Comparison of ENCODE assay signal across 14 mouse cellular contexts in genomic region chr5:65287751-65288701, GRCm38 (mm10). TPM values are rescaled to one million over a fixed set of nuclear protein-coding genes. Genes with fewer than 3 reads are reported as not detected.
A peak's percentile ranks its signal among the peaks of the same experiment; 100 is the strongest.
DNase-seq lines count a peak whose midpoint lies in the region; ATAC-seq and TF ChIP-seq lines count a peak whose summit lies in the region.
"Had no signal": no experiment of that assay in that cellular context is flagged by ENCODE, and none has a peak within 500 bp of the region (broad histone marks: within the 10 kb centered on the region; RNA-seq: fewer than 3 reads in every experiment).

No protein-coding gene starts in this region.

- H3K4me3 ChIP-seq in forebrain, embryonic 14.5 days (ENCODE audit: low read depth, low read length): no peak overlapping the region
- no peak overlapping the region for H3K4me3 ChIP-seq in forebrain, embryonic 12.5 days (replicated peaks)
- H3K4me3 ChIP-seq in limb, embryonic 14.5 days (replicated peaks; ENCODE audit: low read length): no peak overlapping the region
- H3K4me3 ChIP-seq in limb, embryonic 10.5 days: no peak overlapping the region
- H3K4me3 ChIP-seq: midbrain, embryonic 12.5 days had no signal

- TF ChIP-seq POLR2A in limb, embryonic 14.5 days (IDR thresholded peaks at IDR 0.05; ENCODE audit: borderline replicate concordance, extremely low read depth, insufficient read depth, insufficient read length): no peak

- no peak overlapping the region for H3K4me2 ChIP-seq in forebrain, embryonic 14.5 days (ENCODE audit: low read length)
- no peak overlapping the region for H3K4me2 ChIP-seq in forebrain, embryonic 12.5 days
- no peak overlapping the region for H3K4me2 ChIP-seq in limb, embryonic 14.5 days (replicated peaks; ENCODE audit: low read depth, low read length, severe bottlenecking)
- H3K4me2 ChIP-seq: lung, embryonic 14.5 days; midbrain, embryonic 12.5 days had no signal

- H3K4me1 ChIP-seq in forebrain, embryonic 14.5 days (ENCODE audit: control insufficient read depth, insufficient read depth, low read length): no peaks in the 10 kb centered on the region
- no peaks in the 10 kb centered on the region for H3K4me1 ChIP-seq in forebrain, embryonic 12.5 days
- H3K4me1 ChIP-seq in limb, embryonic 14.5 days (ENCODE audit: control insufficient read depth, insufficient read depth, low read length): no peaks in the 10 kb centered on the region
- H3K4me1 ChIP-seq in limb, embryonic 10.5 days: no peaks in the 10 kb centered on the region
- H3K4me1 ChIP-seq: midbrain, embryonic 12.5 days had no signal

- peaks cover 48% of the 10 kb centered on the region for H3K36me3 ChIP-seq in forebrain, embryonic 14.5 days (ENCODE audit: control insufficient read depth, insufficient read depth, low read length)
- peaks cover 61% of the 10 kb centered on the region for H3K36me3 ChIP-seq in forebrain, embryonic 12.5 days (replicated peaks)
- peaks cover 81% of the 10 kb centered on the region for H3K36me3 ChIP-seq in limb, embryonic 14.5 days (ENCODE audit: control insufficient read depth, insufficient read depth, low read length)
- peaks cover 94% of the 10 kb centered on the region for H3K36me3 ChIP-seq in limb, embryonic 10.5 days

- no peaks in the 10 kb centered on the region for H3K9me3 ChIP-seq in forebrain, embryonic 14.5 days (replicated peaks; ENCODE audit: control insufficient read depth, low read length)
- H3K9me3 ChIP-seq in forebrain, embryonic 12.5 days: no peaks in the 10 kb centered on the region
- H3K9me3 ChIP-seq in limb, embryonic 14.5 days (ENCODE audit: control insufficient read depth, low read length): 0 out of 2 replicates have a peak, but pooled peaks cover 4% of the 10 kb centered on the region
- H3K9me3 ChIP-seq in limb, embryonic 10.5 days (replicated peaks): no peaks in the 10 kb centered on the region
- H3K9me3 ChIP-seq: G1E; midbrain, embryonic 12.5 days had no signal

- no peak overlapping the region for H3K9ac ChIP-seq in forebrain, embryonic 14.5 days (ENCODE audit: low read length)
- H3K9ac ChIP-seq in forebrain, embryonic 12.5 days: no peak overlapping the region
- H3K9ac ChIP-seq in limb, embryonic 14.5 days (ENCODE audit: low read depth, low read length, severe bottlenecking): no peak overlapping the region
- H3K9ac ChIP-seq: lung, embryonic 14.5 days; midbrain, embryonic 12.5 days had no signal

- H3K27ac ChIP-seq in forebrain, embryonic 14.5 days (ENCODE audit: low read depth, low read length): 0 out of 2 replicates have a peak overlapping the region, but pooled peaks have one; percentile 27
- H3K27ac ChIP-seq in forebrain, embryonic 12.5 days: no peak overlapping the region
- H3K27ac ChIP-seq in limb, embryonic 14.5 days (replicated peaks; ENCODE audit: low read depth, low read length): no peak overlapping the region
- no peak overlapping the region for H3K27ac ChIP-seq in limb, embryonic 10.5 days
- H3K27ac ChIP-seq: midbrain, embryonic 12.5 days had no signal

- H3K27me3 ChIP-seq in forebrain, embryonic 14.5 days (replicated peaks; ENCODE audit: control insufficient read depth, insufficient read depth, low read length): no peaks in the 10 kb centered on the region
- H3K27me3 ChIP-seq in forebrain, embryonic 12.5 days: no peaks in the 10 kb centered on the region
- no peaks in the 10 kb centered on the region for H3K27me3 ChIP-seq in limb, embryonic 14.5 days (ENCODE audit: control insufficient read depth, insufficient read depth, low read length)
- no peaks in the 10 kb centered on the region for H3K27me3 ChIP-seq in limb, embryonic 10.5 days (ENCODE audit: low read depth, poor library complexity, severe bottlenecking)
- H3K27me3 ChIP-seq: midbrain, embryonic 12.5 days had no signal

- peak; percentile 27 for DNase-seq in forebrain, embryonic 14.5 days (ENCODE audit: low spot score)
- DNase-seq in limb, embryonic 14.5 days (ENCODE audit: low spot score): peak; percentile 13
- no peak for DNase-seq in limb, embryonic 10.5 days (ENCODE audit: low spot score)
- peak; percentile 58 to 67 for DNase-seq in cerebellum, postnatal 36 days
- no peak for DNase-seq in adrenal gland, adult 18-20 months (ENCODE audit: low spot score in 2 of 2)
- DNase-seq in ovary, adult 18-20 months (ENCODE audit: low spot score): no peak
- DNase-seq in lung, postnatal 36 days: no peak
- DNase-seq: heart, postnatal 36 days; lung, embryonic 14.5 days; right cerebral cortex, postnatal 25 days had no signal

- WGBS in forebrain, embryonic 14.5 days: 87% methylated on average over 24 of the region's 24 CpGs
- WGBS in forebrain, embryonic 12.5 days: 92% methylated on average over 24 of the region's 24 CpGs
- WGBS in limb, embryonic 14.5 days: 88% methylated on average over 24 of the region's 24 CpGs
- WGBS in limb, embryonic 10.5 days: 91% methylated on average over 24 of the region's 24 CpGs

- ATAC-seq in forebrain, embryonic 14.5 days: no peak
- ATAC-seq in forebrain, embryonic 12.5 days (ENCODE audit: low FRiP score): no peak
- no peak for ATAC-seq in limb, embryonic 14.5 days (ENCODE audit: low FRiP score, low read depth)
- ATAC-seq: intestine, postnatal 0 days had no signal

RNA-seq across cellular contexts. Expression of gene Rfc1, which starts 47.4 kb away (rescaled TPM):
- polyA plus RNA-seq in forebrain, embryonic 14.5 days (2014; fragmentation: Nextera tagmentation; extraction: Ambion mirVana): 39.6 and 39.7 TPM in 2 replicates
- polyA plus RNA-seq in forebrain, embryonic 12.5 days (2016; fragmentation: Nextera tagmentation; extraction: Ambion mirVana): 88.1 and 93.8 TPM in 2 replicates
- polyA plus RNA-seq in limb, embryonic 14.5 days (2012; rRNA removed): 40.1 and 50.1 TPM in 2 replicates
- 92.1 and 99.1 TPM in 2 replicates for polyA plus RNA-seq in limb, embryonic 14.5 days (2014; fragmentation: Nextera tagmentation; extraction: Ambion mirVana)
- polyA plus RNA-seq in limb, embryonic 10.5 days (2016; fragmentation: Nextera tagmentation; extraction: Ambion mirVana): 90.3 and 103 TPM in 2 replicates
- total RNA-seq in adrenal gland, adult 18-20 months (2021): 10 to 100 TPM; 31.3 to 43.8 TPM

Comparison
In these comparisons a context has a peak if more than half of its experiments do, and no peak if none do; other contexts are left out.
1. DNase-seq: peak in forebrain, embryonic 14.5 days (single experiment), limb, embryonic 14.5 days (single experiment) and cerebellum, postnatal 36 days (2 of 2); none in limb, embryonic 10.5 days (single experiment), adrenal gland, adult 18-20 months (0 of 2), ovary, adult 18-20 months (single experiment) and lung, postnatal 36 days (single experiment).